Mouse (Mus musculus) erythroblast, embryonic 14.5 days (primary cell): ENCODE data around the gene Ttc29. TPM values are rescaled to one million over a fixed set of nuclear protein-coding genes. Genes with fewer than 3 reads are reported as not detected.

Source experiments
- H3K27me3 ChIP-seq: 2 replicates; pipeline ENCODE4 v1.6.1; 2012; ENCODE audit warnings: inconsistent platforms; ENCODE audit not compliant: control insufficient read depth
- H3K36me3 ChIP-seq: 2 replicates; pipeline ENCODE4 v1.6.1; 2012; ENCODE audit warnings: mild to moderate bottlenecking, inconsistent platforms; ENCODE audit not compliant: control insufficient read depth
- H3K4me1 ChIP-seq: 2 replicates; pipeline ENCODE4 v1.6.1; 2012; ENCODE audit warnings: inconsistent platforms; ENCODE audit not compliant: control insufficient read depth
- H3K4me3 ChIP-seq: replicated peaks from 2 replicates; pipeline ENCODE3; 2012; ENCODE audit warnings: moderate library complexity, mild to moderate bottlenecking, inconsistent platforms
- H3K9me3 ChIP-seq: 2 replicates; pipeline ENCODE4 v1.6.1; 2012; ENCODE audit warnings: low read length, inconsistent platforms, mixed read lengths; ENCODE audit not compliant: control insufficient read depth
- GATA1 ChIP-seq: IDR thresholded peaks from 2 replicates; pipeline ENCODE4 v1.6.1; 2012; ENCODE audit warnings: low read length, inconsistent platforms, mixed read lengths
- TAL1 ChIP-seq: IDR thresholded peaks from 3 replicates; pipeline ENCODE4 v1.6.1; 2012; ENCODE audit warnings: low read length, inconsistent platforms, mixed read lengths
- polyA plus RNA-seq: library from polyadenylated mRNA; stranded (reverse); fragments of >175 nt; gene quantifications from 2 replicates; pipeline ENCODE4 v1.2.3, GENCODE M21; 2012

The Ttc29 gene
- polyA plus RNA-seq, 1 experiment, result not detected

- Histone ChIP-seq H3K27me3 (no peaks in the 10 kb centered on the region), H3K4me3 (no peak overlapping the region), H3K4me1 (no peaks in the 10 kb centered on the region), H3K36me3 (no peaks in the 10 kb centered on the region), H3K9me3 (no peaks in the 10 kb centered on the region)
- TF ChIP-seq GATA1 (no peak), TAL1 (no peak)
These were observed 20.0 kb downstream of the Ttc29 start for GRCm38 (mm10) chr8:78232870-78233707.

- H3K27me3 ChIP-seq, result no peaks in the 10 kb centered on the region
- H3K4me3 ChIP-seq, result no peak overlapping the region
- no peaks in the 10 kb centered on the region for H3K4me1 ChIP-seq
- TF ChIP-seq TAL1 (no peak), GATA1 (no peak)
- no peaks in the 10 kb centered on the region for H3K36me3 ChIP-seq
- no peaks in the 10 kb centered on the region for H3K9me3 ChIP-seq
These were observed 20.7 kb downstream of the Ttc29 start for GRCm38 (mm10) chr8:78233708-78234201.

- H3K4me3 ChIP-seq, result no peak overlapping the region
- no peaks in the 10 kb centered on the region for H3K4me1 ChIP-seq
- no peaks in the 10 kb centered on the region for H3K9me3 ChIP-seq
These were observed 25.0 kb downstream of the Ttc29 start for GRCm38 (mm10) chr8:78237972-78238675.

GRCm38 (mm10) chr8:78251115-78251514, 38.0 kb downstream of the Ttc29 start:
- H3K9me3 ChIP-seq, result no peaks in the 10 kb centered on the region
- no peaks in the 10 kb centered on the region for H3K27me3 ChIP-seq
- no peaks in the 10 kb centered on the region for H3K36me3 ChIP-seq
- no peak for TF ChIP-seq TAL1
- TF ChIP-seq GATA1, result no peak
- H3K4me1 ChIP-seq, result no peaks in the 10 kb centered on the region
- no peak overlapping the region for H3K4me3 ChIP-seq

More at GRCm38 (mm10) chr8:78237972-78238675, 25.0 kb downstream of the Ttc29 start:
- no peak for TF ChIP-seq GATA1
- no peak for TF ChIP-seq TAL1
- no peaks in the 10 kb centered on the region for H3K36me3 ChIP-seq
- H3K27me3 ChIP-seq, result no peaks in the 10 kb centered on the region

GRCm38 (mm10) chr8:78254374-78254773, 41.3 kb downstream of the Ttc29 start:
- Histone ChIP-seq H3K4me1 (no peaks in the 10 kb centered on the region), H3K9me3 (no peaks in the 10 kb centered on the region), H3K36me3 (no peaks in the 10 kb centered on the region), H3K27me3 (no peaks in the 10 kb centered on the region), H3K4me3 (no peak overlapping the region)
- TF ChIP-seq TAL1 (no peak), GATA1 (no peak)

GRCm38 (mm10) chr8:78255011-78255410, 41.9 kb downstream of the Ttc29 start:
- Histone ChIP-seq H3K27me3 (no peaks in the 10 kb centered on the region), H3K9me3 (no peaks in the 10 kb centered on the region), H3K4me3 (no peak overlapping the region), H3K36me3 (no peaks in the 10 kb centered on the region), H3K4me1 (no peaks in the 10 kb centered on the region)
- TF ChIP-seq GATA1 (no peak), TAL1 (no peak)

GRCm38 (mm10) chr8:78265506-78265905, 52.4 kb downstream of the Ttc29 start:
- no peaks in the 10 kb centered on the region for H3K36me3 ChIP-seq
- H3K4me3 ChIP-seq, result no peak overlapping the region
- TF ChIP-seq GATA1, result no peak
- no peak for TF ChIP-seq TAL1
- H3K27me3 ChIP-seq, result no peaks in the 10 kb centered on the region
- no peaks in the 10 kb centered on the region for H3K9me3 ChIP-seq
- no peaks in the 10 kb centered on the region for H3K4me1 ChIP-seq

- TF ChIP-seq GATA1 (no peak), TAL1 (no peak)
- Histone ChIP-seq H3K36me3 (no peaks in the 10 kb centered on the region), H3K4me3 (no peak overlapping the region), H3K4me1 (no peaks in the 10 kb centered on the region), H3K9me3 (no peaks in the 10 kb centered on the region), H3K27me3 (no peaks in the 10 kb centered on the region)
These were observed 53.1 kb downstream of the Ttc29 start for GRCm38 (mm10) chr8:78266231-78266630.

- H3K9me3 ChIP-seq, result no peaks in the 10 kb centered on the region
- TF ChIP-seq TAL1, result no peak
- TF ChIP-seq GATA1, result no peak
These were observed 54.9 kb downstream of the Ttc29 start for GRCm38 (mm10) chr8:78267894-78268411.

More at GRCm38 (mm10) chr8:78267894-78268411, 54.9 kb downstream of the Ttc29 start:
- Histone ChIP-seq H3K27me3 (no peaks in the 10 kb centered on the region), H3K4me3 (no peak overlapping the region), H3K4me1 (no peaks in the 10 kb centered on the region), H3K36me3 (no peaks in the 10 kb centered on the region)
